Mouse (Mus musculus): ENCODE data around the gene Chka. TPM values are rescaled to one million over a fixed set of nuclear protein-coding genes. Genes with fewer than 3 reads are reported as not detected.

The Chka gene
- polyA plus RNA-seq, 1 experiment from 2014 or later: 54.7 TPM

DNA sequence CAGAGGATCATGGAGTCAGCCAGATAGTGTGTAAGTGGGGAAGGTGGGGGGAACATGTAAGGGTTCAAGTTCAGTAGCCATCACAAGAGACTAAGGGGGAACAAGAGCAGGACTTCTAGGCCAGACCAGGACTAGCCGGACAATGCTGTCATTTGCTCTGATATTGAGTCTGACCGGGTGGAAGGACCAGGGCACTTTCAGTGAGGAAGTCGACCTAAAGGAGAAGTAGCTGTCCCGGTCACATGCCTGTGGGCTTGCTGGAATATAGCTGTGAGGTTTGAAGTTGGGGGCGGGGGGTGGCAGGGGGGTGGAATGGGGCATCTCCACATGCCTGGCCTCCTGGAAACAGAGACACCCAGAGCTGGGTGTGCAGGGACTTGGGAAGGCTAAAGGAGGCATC lies 63.0 kb downstream of the Chka start:
- Histone ChIP-seq H3K9ac (no peak overlapping the region), H3K27ac (no peak overlapping the region), H3K36me3 (replicated peaks; ENCODE audit: control insufficient read depth, insufficient read depth) (peaks cover 19% of the 10 kb centered on the region), H3K4me3 (replicated peaks; ENCODE audit: low read length) (no peak overlapping the region), H3K27me3 (ENCODE audit: control insufficient read depth, insufficient read depth, low read length) (no peaks in the 10 kb centered on the region), H3K4me2 (replicated peaks) (no peak overlapping the region), H3K9me3 (ENCODE audit: control insufficient read depth, low read length) (no peaks in the 10 kb centered on the region), H3K4me1 (replicated peaks; ENCODE audit: control insufficient read depth, insufficient read depth, low read length) (peaks cover 16% of the 10 kb centered on the region)
- ATAC-seq (ENCODE audit: low FRiP score) (no peak), DNase-seq (ENCODE audit: low spot score) (no peak)
- 91% methylated on average over 5 of the region's 5 CpGs for WGBS

- Histone ChIP-seq H3K9ac (no peak overlapping the region), H3K9me3 (ENCODE audit: control insufficient read depth, low read length) (no peaks in the 10 kb centered on the region), H3K4me2 (replicated peaks) (no peak overlapping the region), H3K4me3 (replicated peaks; ENCODE audit: low read length) (no peak overlapping the region), H3K36me3 (replicated peaks; ENCODE audit: control insufficient read depth, insufficient read depth) (no peaks in the 10 kb centered on the region), H3K4me1 (replicated peaks; ENCODE audit: control insufficient read depth, insufficient read depth, low read length) (peaks cover 13% of the 10 kb centered on the region), H3K27ac (no peak overlapping the region), H3K27me3 (ENCODE audit: control insufficient read depth, insufficient read depth, low read length) (no peaks in the 10 kb centered on the region)
- ATAC-seq (ENCODE audit: low FRiP score) (no peak), DNase-seq (ENCODE audit: low spot score) (no peak)
- WGBS: 78% methylated on average over 11 of the region's 11 CpGs
These were observed 65.2 kb downstream of the Chka start for GRCm38 (mm10) chr19:3916727-3917126.

DNA sequence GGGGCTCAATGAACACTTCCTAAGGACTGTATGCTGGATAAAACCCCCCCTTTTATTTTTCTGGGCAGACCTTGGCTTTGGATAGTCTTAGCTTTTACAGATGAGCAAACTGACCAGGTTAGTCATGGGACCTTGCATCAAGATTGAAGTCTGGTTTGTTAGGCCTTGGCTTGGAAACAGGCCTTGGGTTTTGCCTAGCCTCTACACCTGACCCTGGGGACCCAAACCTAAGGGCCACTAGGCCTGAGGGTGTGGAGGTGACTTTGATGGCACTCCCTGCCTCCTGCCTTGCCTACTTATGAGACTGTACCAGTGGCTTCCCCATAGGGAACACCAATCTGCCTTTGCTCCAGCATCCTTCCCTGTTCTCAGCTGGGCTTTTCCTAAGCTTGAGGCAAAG lies 68.4 kb downstream of the Chka start:
- ATAC-seq (ENCODE audit: low FRiP score): no peak
- H3K4me1 ChIP-seq (replicated peaks; ENCODE audit: control insufficient read depth, insufficient read depth, low read length): no peaks in the 10 kb centered on the region
- no peak for DNase-seq (ENCODE audit: low spot score)
- no peak overlapping the region for H3K4me3 ChIP-seq (replicated peaks; ENCODE audit: low read length)
- no peaks in the 10 kb centered on the region for H3K9me3 ChIP-seq (ENCODE audit: control insufficient read depth, low read length)
- H3K36me3 ChIP-seq (replicated peaks; ENCODE audit: control insufficient read depth, insufficient read depth): no peaks in the 10 kb centered on the region
- H3K27ac ChIP-seq: no peak overlapping the region
- H3K9ac ChIP-seq: no peak overlapping the region
- no peak overlapping the region for H3K4me2 ChIP-seq (replicated peaks)
- H3K27me3 ChIP-seq (ENCODE audit: control insufficient read depth, insufficient read depth, low read length): no peaks in the 10 kb centered on the region

DNA sequence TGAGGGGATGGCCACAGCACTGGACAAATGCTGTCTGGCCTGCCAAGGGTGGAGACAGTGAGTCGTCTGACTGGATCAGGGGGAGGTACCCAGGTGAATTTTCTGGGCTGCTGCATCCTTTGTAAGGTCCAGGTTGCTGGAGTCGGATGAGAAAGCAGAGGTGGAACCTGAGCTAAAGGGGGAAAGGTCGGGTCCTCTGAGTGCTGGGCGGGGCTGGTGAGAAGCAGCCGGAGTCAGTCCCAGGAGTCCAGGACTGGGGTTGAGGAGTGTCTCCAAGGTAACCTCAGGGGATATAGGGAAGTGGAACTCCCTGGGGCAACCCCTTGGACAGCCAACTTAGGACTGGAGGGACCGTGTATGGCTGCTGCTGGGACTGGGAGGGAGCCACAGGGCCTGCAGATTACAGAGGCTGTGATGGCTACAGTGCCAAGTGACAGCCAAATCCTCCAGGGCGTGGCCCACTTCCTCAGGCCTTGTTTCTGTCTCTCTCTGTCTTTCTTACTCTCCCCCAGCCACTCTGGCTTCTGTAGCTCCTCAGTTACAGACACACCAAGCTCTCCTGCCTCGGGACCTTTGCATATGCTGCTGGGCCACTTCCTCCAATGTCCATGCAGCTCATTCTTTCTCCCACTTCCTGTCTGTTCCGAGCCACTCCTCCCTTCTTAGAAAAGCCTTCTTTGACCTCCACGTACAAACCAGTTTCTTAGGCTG lies 71.2 kb downstream of the Chka start:
- 60% methylated on average over 10 of the region's 10 CpGs for WGBS
- H3K4me2 ChIP-seq (replicated peaks): no peak overlapping the region
- no peaks in the 10 kb centered on the region for H3K36me3 ChIP-seq (replicated peaks; ENCODE audit: control insufficient read depth, insufficient read depth)
- no peak for ATAC-seq (ENCODE audit: low FRiP score)
- H3K27ac ChIP-seq: no peak overlapping the region
- no peak overlapping the region for H3K4me3 ChIP-seq (replicated peaks; ENCODE audit: low read length)
- H3K4me1 ChIP-seq (replicated peaks; ENCODE audit: control insufficient read depth, insufficient read depth, low read length): no peaks in the 10 kb centered on the region
- no peak overlapping the region for H3K9ac ChIP-seq
- H3K27me3 ChIP-seq (ENCODE audit: control insufficient read depth, insufficient read depth, low read length): no peaks in the 10 kb centered on the region
- no peaks in the 10 kb centered on the region for H3K9me3 ChIP-seq (ENCODE audit: control insufficient read depth, low read length)
- no peak for DNase-seq (ENCODE audit: low spot score)

- no peaks in the 10 kb centered on the region for H3K27me3 ChIP-seq (ENCODE audit: control insufficient read depth, insufficient read depth, low read length)
- no peaks in the 10 kb centered on the region for H3K36me3 ChIP-seq (replicated peaks; ENCODE audit: control insufficient read depth, insufficient read depth)
- no peak overlapping the region for H3K4me3 ChIP-seq (replicated peaks; ENCODE audit: low read length)
- no peak for DNase-seq (ENCODE audit: low spot score)
- no peak overlapping the region for H3K27ac ChIP-seq
- no peaks in the 10 kb centered on the region for H3K9me3 ChIP-seq (ENCODE audit: control insufficient read depth, low read length)
- H3K4me2 ChIP-seq (replicated peaks): no peak overlapping the region
- WGBS: 57% methylated on average over 13 of the region's 13 CpGs
- no peak for ATAC-seq (ENCODE audit: low FRiP score)
- H3K4me1 ChIP-seq (replicated peaks; ENCODE audit: control insufficient read depth, insufficient read depth, low read length): no peaks in the 10 kb centered on the region
- no peak overlapping the region for H3K9ac ChIP-seq
These were observed 72.0 kb downstream of the Chka start for GRCm38 (mm10) chr19:3923586-3923985.

DNA sequence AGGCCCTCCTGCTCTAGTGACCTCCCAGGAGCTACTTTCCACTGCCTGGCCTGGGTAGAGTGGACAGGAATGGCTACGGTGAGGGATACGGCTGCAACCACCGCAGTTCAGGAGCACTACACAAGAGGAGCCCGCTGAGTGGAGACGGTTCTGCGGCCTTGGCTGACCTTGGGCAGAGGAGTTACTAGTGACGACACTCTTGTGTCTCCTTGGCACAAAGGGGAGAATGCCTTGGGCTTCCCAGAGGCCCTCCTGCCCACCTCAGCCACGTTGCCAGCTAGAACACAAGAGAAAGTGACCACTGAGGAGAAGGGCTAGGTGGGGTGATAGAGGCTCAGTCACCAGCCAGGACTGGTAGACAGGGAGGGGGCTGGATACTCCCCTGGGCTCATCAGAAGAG lies 72.6 kb downstream of the Chka start:
- WGBS: 75% methylated on average over 8 of the region's 8 CpGs

DNA sequence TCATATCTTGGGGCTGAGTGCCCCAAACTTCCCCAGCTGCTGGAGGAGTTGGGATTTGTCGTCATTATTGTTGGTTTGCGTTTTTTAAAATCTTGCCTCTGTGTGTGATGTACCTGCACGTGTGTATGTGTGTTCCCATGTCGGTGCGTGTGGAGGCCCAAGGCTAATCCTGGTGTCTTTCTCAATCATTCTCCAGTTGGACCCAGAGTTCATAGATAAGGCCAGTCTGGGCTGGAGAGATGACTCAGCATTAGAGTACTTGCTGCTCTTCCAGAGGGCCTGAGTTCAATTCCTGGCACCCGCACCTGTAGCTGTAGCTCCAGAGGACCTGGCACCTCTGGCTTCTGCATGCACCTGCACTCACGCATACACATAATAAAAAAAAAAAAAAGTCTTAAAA lies 73.3 kb downstream of the Chka start:
- no peaks in the 10 kb centered on the region for H3K9me3 ChIP-seq (ENCODE audit: control insufficient read depth, low read length)
- no peak overlapping the region for H3K9ac ChIP-seq
- 0 out of 2 replicates have a peak, but pooled peaks cover 2% of the 10 kb centered on the region for H3K4me1 ChIP-seq (replicated peaks; ENCODE audit: control insufficient read depth, insufficient read depth, low read length)
- no peaks in the 10 kb centered on the region for H3K27me3 ChIP-seq (ENCODE audit: control insufficient read depth, insufficient read depth, low read length)
- no peak overlapping the region for H3K4me2 ChIP-seq (replicated peaks)
- no peaks in the 10 kb centered on the region for H3K36me3 ChIP-seq (replicated peaks; ENCODE audit: control insufficient read depth, insufficient read depth)
- ATAC-seq (ENCODE audit: low FRiP score) (no peak), DNase-seq (ENCODE audit: low spot score) (no peak)
- 92% methylated on average over 7 of the region's 7 CpGs for WGBS
- no peak overlapping the region for H3K4me3 ChIP-seq (replicated peaks; ENCODE audit: low read length)
- H3K27ac ChIP-seq: no peak overlapping the region

More for the DNA sequence above, 72.6 kb downstream of the Chka start:
- Histone ChIP-seq H3K27me3 (ENCODE audit: control insufficient read depth, insufficient read depth, low read length) (no peaks in the 10 kb centered on the region), H3K36me3 (replicated peaks; ENCODE audit: control insufficient read depth, insufficient read depth) (no peaks in the 10 kb centered on the region), H3K9ac (no peak overlapping the region), H3K27ac (no peak overlapping the region; the same call in 1 of the 2 replicates), H3K4me1 (replicated peaks; ENCODE audit: control insufficient read depth, insufficient read depth, low read length) (no peaks in the 10 kb centered on the region), H3K9me3 (ENCODE audit: control insufficient read depth, low read length) (no peaks in the 10 kb centered on the region), H3K4me2 (replicated peaks) (no peak overlapping the region), H3K4me3 (replicated peaks; ENCODE audit: low read length) (no peak overlapping the region)
- ATAC-seq (ENCODE audit: low FRiP score) (no peak), DNase-seq (ENCODE audit: low spot score) (no peak)

GRCm38 (mm10) chr19:3925859-3926258 lies 74.3 kb downstream of the Chka start:
- H3K4me3 ChIP-seq (replicated peaks; ENCODE audit: low read length): no peak overlapping the region
- H3K27ac ChIP-seq: no peak overlapping the region
- H3K36me3 ChIP-seq (replicated peaks; ENCODE audit: control insufficient read depth, insufficient read depth): no peaks in the 10 kb centered on the region
- DNase-seq (ENCODE audit: low spot score) (no peak), ATAC-seq (ENCODE audit: low FRiP score) (no peak)
- H3K27me3 ChIP-seq (ENCODE audit: control insufficient read depth, insufficient read depth, low read length): no peaks in the 10 kb centered on the region
- no peak overlapping the region for H3K4me2 ChIP-seq (replicated peaks)
- WGBS: 80% methylated on average over 6 of the region's 6 CpGs
- H3K4me1 ChIP-seq (replicated peaks; ENCODE audit: control insufficient read depth, insufficient read depth, low read length): 0 out of 2 replicates have a peak, but pooled peaks cover 10% of the 10 kb centered on the region
- no peak overlapping the region for H3K9ac ChIP-seq
- no peaks in the 10 kb centered on the region for H3K9me3 ChIP-seq (ENCODE audit: control insufficient read depth, low read length)

DNA sequence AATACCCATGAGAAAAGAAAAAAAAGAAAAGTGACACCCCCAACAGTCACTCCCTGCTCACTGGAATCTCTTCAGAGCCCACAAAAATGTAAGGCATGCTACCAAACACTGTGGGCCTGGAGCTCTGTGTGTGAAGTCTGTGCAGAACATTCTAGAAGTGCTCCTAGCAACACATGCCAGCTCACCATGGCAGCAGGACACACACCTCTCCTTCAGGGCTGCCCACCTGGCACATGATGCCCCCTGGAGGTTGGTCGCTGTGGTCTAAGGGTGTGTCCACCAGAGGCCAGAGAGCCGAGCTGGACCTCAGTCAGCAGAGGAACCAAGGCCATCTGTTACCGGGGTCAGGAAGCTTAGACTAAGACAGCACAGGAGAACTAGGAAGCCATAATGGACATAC lies 74.7 kb downstream of the Chka start:
- WGBS: 66% methylated on average over 3 of the region's 3 CpGs
- no peak overlapping the region for H3K27ac ChIP-seq
- ATAC-seq (ENCODE audit: low FRiP score) (no peak), DNase-seq (ENCODE audit: low spot score) (no peak)
- H3K4me1 ChIP-seq (replicated peaks; ENCODE audit: control insufficient read depth, insufficient read depth, low read length): 0 out of 2 replicates have a peak, but pooled peaks cover 12% of the 10 kb centered on the region
- no peaks in the 10 kb centered on the region for H3K36me3 ChIP-seq (replicated peaks; ENCODE audit: control insufficient read depth, insufficient read depth)
- H3K4me3 ChIP-seq (replicated peaks; ENCODE audit: low read length): no peak overlapping the region
- no peaks in the 10 kb centered on the region for H3K27me3 ChIP-seq (ENCODE audit: control insufficient read depth, insufficient read depth, low read length)
- H3K4me2 ChIP-seq (replicated peaks): no peak overlapping the region
- no peaks in the 10 kb centered on the region for H3K9me3 ChIP-seq (ENCODE audit: control insufficient read depth, low read length)
- H3K9ac ChIP-seq: no peak overlapping the region

DNA sequence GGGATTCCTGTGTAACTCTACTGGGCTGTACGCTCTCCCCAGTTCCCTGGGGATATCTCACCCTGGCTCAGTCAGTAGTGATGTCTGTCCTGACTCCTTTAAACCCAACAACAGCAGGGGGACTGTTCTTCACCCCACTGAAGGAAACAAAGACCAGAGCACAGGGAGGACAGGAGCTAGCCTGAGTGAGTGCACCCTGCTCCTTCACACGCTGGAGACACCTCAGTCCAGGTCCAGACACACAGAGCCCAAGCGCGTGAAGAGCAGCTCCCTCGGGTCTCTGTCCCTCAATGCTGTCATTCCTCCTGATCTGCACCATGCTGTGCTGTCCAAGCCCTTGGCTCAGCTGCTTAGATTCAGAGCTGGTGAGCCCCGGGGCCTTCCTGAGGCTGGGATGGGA lies 75.1 kb downstream of the Chka start:
- WGBS: 72% methylated on average over 6 of the region's 6 CpGs
- DNase-seq (ENCODE audit: low spot score): no peak
- ATAC-seq (ENCODE audit: low FRiP score): no peak
- H3K27me3 ChIP-seq (ENCODE audit: control insufficient read depth, insufficient read depth, low read length): no peaks in the 10 kb centered on the region
- H3K4me2 ChIP-seq (replicated peaks): no peak overlapping the region
- 0 out of 2 replicates have a peak, but pooled peaks cover 12% of the 10 kb centered on the region for H3K4me1 ChIP-seq (replicated peaks; ENCODE audit: control insufficient read depth, insufficient read depth, low read length)
- H3K36me3 ChIP-seq (replicated peaks; ENCODE audit: control insufficient read depth, insufficient read depth): no peaks in the 10 kb centered on the region
- no peaks in the 10 kb centered on the region for H3K9me3 ChIP-seq (ENCODE audit: control insufficient read depth, low read length)
- H3K9ac ChIP-seq: no peak overlapping the region
- no peak overlapping the region for H3K4me3 ChIP-seq (replicated peaks; ENCODE audit: low read length)
- H3K27ac ChIP-seq: no peak overlapping the region
